Comparison of ENCODE assay signal across 8 mouse cellular contexts in the genomic region with DNA sequence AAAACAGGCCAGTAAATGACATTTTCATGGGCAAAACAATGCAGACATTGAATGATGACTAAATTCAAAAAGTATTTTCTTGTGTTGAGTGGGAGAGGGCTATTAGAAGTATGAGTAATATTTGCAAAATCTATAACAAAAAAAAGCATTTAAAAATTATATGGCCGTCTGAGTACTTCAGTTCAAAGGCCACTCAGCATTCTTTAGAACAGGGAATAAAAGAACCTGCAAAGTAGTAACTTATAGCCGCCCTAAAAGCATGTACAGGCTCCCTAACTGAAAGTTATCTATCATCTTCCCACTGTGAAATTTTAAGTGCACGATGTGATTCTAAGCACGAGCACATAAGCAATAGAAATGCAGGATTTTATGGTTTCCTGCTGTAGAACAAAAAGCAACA. TPM values are rescaled to one million over a fixed set of nuclear protein-coding genes. Genes with fewer than 3 reads are reported as not detected.
DNase-seq lines count a peak whose midpoint lies in the region; ATAC-seq and TF ChIP-seq lines count a peak whose summit lies in the region.

No protein-coding gene starts in this region.

- intact Hi-C loops in heart, postnatal 10 days (cut with DNase I): loop anchor here (5.0 kb wide), 1 partner anchor 307 kb away; no protein-coding TSS in a partner anchor

- no peak for DNase-seq in heart, postnatal 10 days
- DNase-seq in stomach, postnatal 0 days (ENCODE audit: low spot score): no peak
- no peak for DNase-seq in limb, embryonic 14.5 days (ENCODE audit: low spot score)
- no peak for DNase-seq in spleen, adult 18-20 months
- DNase-seq in cerebellum, postnatal 10 days: no peak
- no peak for DNase-seq in adrenal gland, adult 18-20 months (ENCODE audit: low spot score in 2 of 2)

- no peaks in the 10 kb centered on the region for H3K27me3 ChIP-seq in heart, embryonic 13.5 days (replicated peaks)
- H3K27me3 ChIP-seq in stomach, embryonic 14.5 days (ENCODE audit: control insufficient read depth, insufficient read depth, low read length): no peaks in the 10 kb centered on the region
- H3K27me3 ChIP-seq in stomach, postnatal 0 days (ENCODE audit: control insufficient read depth, insufficient read depth, low read length): no peaks in the 10 kb centered on the region
- H3K27me3 ChIP-seq in limb, embryonic 14.5 days (ENCODE audit: control insufficient read depth, insufficient read depth, low read length): no peaks in the 10 kb centered on the region

- H3K36me3 ChIP-seq in heart, embryonic 13.5 days: peaks cover 9% of the 10 kb centered on the region
- no peaks in the 10 kb centered on the region for H3K36me3 ChIP-seq in stomach, embryonic 14.5 days (ENCODE audit: control insufficient read depth, insufficient read depth, low read length)
- H3K36me3 ChIP-seq in stomach, postnatal 0 days (ENCODE audit: control insufficient read depth, insufficient read depth, low read length): no peaks in the 10 kb centered on the region; the same call in 1 of the 2 replicates
- H3K36me3 ChIP-seq in limb, embryonic 14.5 days (ENCODE audit: control insufficient read depth, insufficient read depth, low read length): no peaks in the 10 kb centered on the region

- H3K27ac ChIP-seq in heart, embryonic 13.5 days (replicated peaks): peak overlapping the region; percentile 99
- H3K27ac ChIP-seq in stomach, embryonic 14.5 days (ENCODE audit: low read length): peak overlapping the region; percentile 95; the same call in 1 of the 2 replicates
- no peak overlapping the region for H3K27ac ChIP-seq in stomach, postnatal 0 days (replicated peaks)
- H3K27ac ChIP-seq in limb, embryonic 14.5 days (replicated peaks; ENCODE audit: low read depth, low read length): peak overlapping the region; percentile 40; the same call in 1 of the 2 replicates

- peaks cover 22% of the 10 kb centered on the region for H3K4me1 ChIP-seq in heart, embryonic 13.5 days
- 0 out of 2 replicates have a peak, but pooled peaks cover 6% of the 10 kb centered on the region for H3K4me1 ChIP-seq in stomach, embryonic 14.5 days (ENCODE audit: control insufficient read depth, insufficient read depth, low read length)
- no peaks in the 10 kb centered on the region for H3K4me1 ChIP-seq in stomach, postnatal 0 days (replicated peaks; ENCODE audit: control insufficient read depth, insufficient read depth)
- peaks cover 12% of the 10 kb centered on the region for H3K4me1 ChIP-seq in limb, embryonic 14.5 days (ENCODE audit: control insufficient read depth, insufficient read depth, low read length)

- peak overlapping the region; percentile 85 for H3K4me2 ChIP-seq in heart, embryonic 13.5 days
- peak overlapping the region; percentile 85 for H3K4me2 ChIP-seq in stomach, embryonic 14.5 days (replicated peaks; ENCODE audit: low read depth, low read length)
- no peak overlapping the region for H3K4me2 ChIP-seq in stomach, postnatal 0 days (replicated peaks; ENCODE audit: low read depth)
- peak overlapping the region; percentile 80 for H3K4me2 ChIP-seq in limb, embryonic 14.5 days (replicated peaks; ENCODE audit: low read depth, low read length, severe bottlenecking)

- no peak for TF ChIP-seq POLR2A in limb, embryonic 14.5 days (IDR thresholded peaks at IDR 0.05; ENCODE audit: borderline replicate concordance, extremely low read depth, insufficient read depth, insufficient read length)

- 61% methylated on average over 4 of the region's 4 CpGs for WGBS in heart, embryonic 13.5 days
- WGBS in stomach, embryonic 14.5 days: 44% methylated on average over 4 of the region's 4 CpGs
- 48% methylated on average over 4 of the region's 4 CpGs for WGBS in stomach, postnatal 0 days
- 35% methylated on average over 4 of the region's 4 CpGs for WGBS in limb, embryonic 14.5 days

- no peaks in the 10 kb centered on the region for H3K9me3 ChIP-seq in heart, embryonic 13.5 days
- H3K9me3 ChIP-seq in stomach, embryonic 14.5 days (ENCODE audit: control insufficient read depth, low read depth, low read length): no peaks in the 10 kb centered on the region
- H3K9me3 ChIP-seq in stomach, postnatal 0 days (ENCODE audit: control insufficient read depth, low read length): no peaks in the 10 kb centered on the region
- H3K9me3 ChIP-seq in limb, embryonic 14.5 days (ENCODE audit: control insufficient read depth, low read length): no peaks in the 10 kb centered on the region

- no peak for TF ChIP-seq CTCF in stomach, postnatal 0 days (IDR thresholded peaks at IDR 0.05; ENCODE audit: low read depth)

- peak overlapping the region; percentile 41 for H3K9ac ChIP-seq in heart, embryonic 13.5 days
- no peak overlapping the region for H3K9ac ChIP-seq in stomach, embryonic 14.5 days (replicated peaks; ENCODE audit: low read depth, low read length)
- no peak overlapping the region for H3K9ac ChIP-seq in stomach, postnatal 0 days (ENCODE audit: low read length)
- no peak overlapping the region for H3K9ac ChIP-seq in limb, embryonic 14.5 days (ENCODE audit: low read depth, low read length, severe bottlenecking)

- H3K4me3 ChIP-seq in heart, embryonic 13.5 days: peak overlapping the region; percentile 91; the same call in 1 of the 2 replicates
- H3K4me3 ChIP-seq in stomach, embryonic 14.5 days (ENCODE audit: low read depth, low read length): no peak overlapping the region; the same call in 1 of the 2 replicates
- H3K4me3 ChIP-seq in stomach, postnatal 0 days (ENCODE audit: low read depth, low read length): no peak overlapping the region
- peak overlapping the region; percentile 82; the same call in 1 of the 2 replicates for H3K4me3 ChIP-seq in limb, embryonic 14.5 days (replicated peaks; ENCODE audit: low read length)

- no peak for ATAC-seq in heart, embryonic 13.5 days (ENCODE audit: extremely low read depth, insufficient number of reproducible peaks, low FRiP score, low TSS enrichment)
- ATAC-seq in stomach, embryonic 14.5 days (ENCODE audit: insufficient number of reproducible peaks, insufficient read depth, low FRiP score, low read depth): no peak
- no peak for ATAC-seq in stomach, postnatal 0 days (ENCODE audit: low FRiP score, low TSS enrichment)
- ATAC-seq in limb, embryonic 14.5 days (ENCODE audit: low FRiP score, low read depth): no peak

- TF ChIP-seq EP300 in stomach, postnatal 0 days (optimal IDR thresholded peaks at IDR 0.05): no peak

RNA-seq across cellular contexts. Expression of gene Camk2d, which starts 0.6 kb away (rescaled TPM):
- polyA plus RNA-seq in heart, embryonic 13.5 days (2015; fragmentation: Nextera tagmentation; extraction: Ambion mirVana): 87.4 and 97.6 TPM in 2 replicates
- 100 to 1,000 TPM; 187 to 196 TPM for total RNA-seq in heart, postnatal 10 days (2021)
- 49.0 and 51.7 TPM in 2 replicates for polyA plus RNA-seq in stomach, embryonic 14.5 days (2014; fragmentation: Nextera tagmentation; extraction: Ambion mirVana)
- 34.9 and 36.7 TPM in 2 replicates for polyA plus RNA-seq in stomach, postnatal 0 days (2015; fragmentation: Nextera tagmentation; extraction: Ambion mirVana)
- polyA plus RNA-seq in limb, embryonic 14.5 days (2012; rRNA removed): 40.0 and 46.0 TPM in 2 replicates
- polyA plus RNA-seq in limb, embryonic 14.5 days (2014; fragmentation: Nextera tagmentation; extraction: Ambion mirVana): 37.4 and 43.4 TPM in 2 replicates
- total RNA-seq in adrenal gland, adult 18-20 months (2021): 10 to 100 TPM; 90.2 to 95.1 TPM

Comparison
In these comparisons a context has a peak if more than half of its experiments do, and no peak if none do; other contexts are left out.
1. H3K4me3 ChIP-seq: peak in heart, embryonic 13.5 days (single experiment) and limb, embryonic 14.5 days (single experiment); none in stomach, embryonic 14.5 days (single experiment) and stomach, postnatal 0 days (single experiment).